Mouse (Mus musculus) liver, adult 2 months (tissue): ENCODE data around the gene Elp4.

Source experiments
- CTCF ChIP-seq: fragments of 200-500 bp; IDR thresholded peaks from 2 replicates; pipeline ENCODE4 v1.5.1; 2011; ENCODE audit warnings: low read depth, low read length, control low read depth
- POLR2A ChIP-seq: fragments of 200-500 bp; IDR thresholded peaks from 2 replicates; pipeline ENCODE4 v1.6.1; 2011; ENCODE audit warnings: low read length, control low read depth; ENCODE audit not compliant: insufficient read depth; ENCODE audit errors: extremely low read depth

GRCm38 (mm10) chr2:105953862-105954261 is 49.5 kb upstream of the Elp4 start:
- TF ChIP-seq CTCF = no peak
- TF ChIP-seq POLR2A = no peak
